Mouse (Mus musculus) midbrain, embryonic 11.5 days (tissue): ENCODE measurements at regions not wholly inside any gene's neighbourhood (a gene's known extent, or its start where the extent isn't known, plus 50 kb on each side); places are given as distances from the start of the nearest gene placed in this dataset.
A peak's percentile ranks its signal among the peaks of the same experiment; 100 is the strongest.

Source experiments
- ATAC-seq: fragments of 200-750 bp; cut with Nextera tagmentation; 2 replicates; pipeline ENCODE4 v1.8.0; 2017; ENCODE audit warnings: moderate TSS enrichment, moderate library complexity; ENCODE audit not compliant: low FRiP score
- DNase-seq: peaks from one replicate; pipeline ENCODE4 v3.0.0; 2015; ENCODE audit warnings: low spot score; ENCODE audit errors: missing footprints
- H3K27ac ChIP-seq: fragments of 300-500 bp; sonication (generic); 2 replicates; pipeline ENCODE4 v1.5.1; 2014; ENCODE audit warnings: low read depth, low read length
- H3K27me3 ChIP-seq: fragments of 300-500 bp; sonication (generic); 2 replicates; pipeline ENCODE4 v1.6.1; 2014; ENCODE audit warnings: mild to moderate bottlenecking, low read length, moderate library complexity, mixed read lengths; ENCODE audit not compliant: control insufficient read depth, insufficient read depth
- H3K36me3 ChIP-seq: fragments of 300-500 bp; sonication (generic); 2 replicates; pipeline ENCODE4 v1.6.1; 2014; ENCODE audit warnings: mild to moderate bottlenecking, low read length, moderate library complexity, mixed read lengths; ENCODE audit not compliant: control insufficient read depth, insufficient read depth
- H3K4me1 ChIP-seq: fragments of 300-500 bp; sonication (generic); 2 replicates; pipeline ENCODE4 v1.6.1; 2014; ENCODE audit warnings: low read length; ENCODE audit not compliant: control insufficient read depth, insufficient read depth
- H3K4me2 ChIP-seq: fragments of 300-500 bp; sonication (generic); 2 replicates; pipeline ENCODE4 v1.6.1; 2014; ENCODE audit warnings: mild to moderate bottlenecking, moderate library complexity
- H3K4me3 ChIP-seq: fragments of 300-500 bp; sonication (generic); 2 replicates; pipeline ENCODE4 v1.5.1; 2014; ENCODE audit warnings: low read depth, low read length
- H3K9ac ChIP-seq: fragments of 300-500 bp; sonication (generic); 2 replicates; pipeline ENCODE4 v1.6.1; 2014; ENCODE audit warnings: low read length
- H3K9me3 ChIP-seq: fragments of 300-500 bp; sonication (generic); 2 replicates; pipeline ENCODE4 v1.6.1; 2016; ENCODE audit warnings: low read length; ENCODE audit not compliant: control insufficient read depth
- WGBS: fragments of 180-500 bp; shearing (Covaris S2); extraction: QIAGEN DNeasy Blood & Tissue Kit; methylation state at CpG from one replicate; pipeline ENCODE4 v1.1.7; 2014; 5-methylcytosine and 5-hydroxymethylcytosine counted together

- H3K4me3 ChIP-seq, result no peak overlapping the region
- no peaks in the 10 kb centered on the region for H3K9me3 ChIP-seq
- 77% methylated on average over 2 of the region's 2 CpGs for WGBS
- no peak overlapping the region for H3K4me2 ChIP-seq
- no peaks in the 10 kb centered on the region for H3K27me3 ChIP-seq
- H3K36me3 ChIP-seq, result no peaks in the 10 kb centered on the region
- H3K27ac ChIP-seq, result no peak overlapping the region
- H3K4me1 ChIP-seq, result no peaks in the 10 kb centered on the region
- H3K9ac ChIP-seq, result no peak overlapping the region
- ATAC-seq (no peak), DNase-seq (no peak)
Observed at GRCm38 (mm10) chr5:33548800-33549199, 80.6 kb downstream of the Fam53a start.

GRCm38 (mm10) chr5:33543372-33543771, 86.1 kb downstream of the Fam53a start:
- H3K9me3 ChIP-seq, result no peaks in the 10 kb centered on the region
- H3K27me3 ChIP-seq, result peaks cover 9% of the 10 kb centered on the region
- H3K27ac ChIP-seq, result no peak overlapping the region
- H3K4me1 ChIP-seq, result peaks cover 4% of the 10 kb centered on the region; the same call in 1 of the 2 replicates
- no peak overlapping the region for H3K4me2 ChIP-seq
- WGBS, result 17% methylated on average over 5 of the region's 5 CpGs
- DNase-seq (peak; percentile 98), ATAC-seq (peak; percentile 68)
- no peak overlapping the region for H3K9ac ChIP-seq
- no peaks in the 10 kb centered on the region for H3K36me3 ChIP-seq
- no peak overlapping the region for H3K4me3 ChIP-seq

- peaks cover 9% of the 10 kb centered on the region for H3K27me3 ChIP-seq
- ATAC-seq, result no peak
Observed at GRCm38 (mm10) chr5:33542643-33543042, 86.8 kb downstream of the Fam53a start.

GRCm38 (mm10) chr5:33542000-33542554, 87.4 kb downstream of the Fam53a start:
- no peak overlapping the region for H3K9ac ChIP-seq
- H3K4me2 ChIP-seq, result no peak overlapping the region
- DNase-seq (no peak), ATAC-seq (peak; percentile 14; the same call in 1 of the 2 replicates)
- 86% methylated on average over 11 of the region's 11 CpGs for WGBS
- H3K4me1 ChIP-seq, result peaks cover 4% of the 10 kb centered on the region
- H3K27ac ChIP-seq, result no peak overlapping the region
- H3K27me3 ChIP-seq, result peaks cover 9% of the 10 kb centered on the region
- H3K4me3 ChIP-seq, result no peak overlapping the region
- no peaks in the 10 kb centered on the region for H3K36me3 ChIP-seq
- no peaks in the 10 kb centered on the region for H3K9me3 ChIP-seq

More at GRCm38 (mm10) chr5:33542643-33543042, 86.8 kb downstream of the Fam53a start:
- Histone ChIP-seq H3K36me3 (no peaks in the 10 kb centered on the region), H3K9me3 (no peaks in the 10 kb centered on the region), H3K27ac (no peak overlapping the region), H3K4me1 (peaks cover 4% of the 10 kb centered on the region; the same call in 1 of the 2 replicates), H3K9ac (no peak overlapping the region), H3K4me3 (no peak overlapping the region), H3K4me2 (no peak overlapping the region)
- 91% methylated on average over 3 of the region's 3 CpGs for WGBS
- DNase-seq, result no peak

GRCm38 (mm10) chr5:33540259-33540658, 89.2 kb downstream of the Fam53a start:
- DNase-seq (no peak), ATAC-seq (no peak)
- no peak overlapping the region for H3K9ac ChIP-seq
- H3K4me1 ChIP-seq, result peaks cover 5% of the 10 kb centered on the region
- no peaks in the 10 kb centered on the region for H3K36me3 ChIP-seq
- H3K4me3 ChIP-seq, result no peak overlapping the region
- H3K27ac ChIP-seq, result no peak overlapping the region
- H3K9me3 ChIP-seq, result no peaks in the 10 kb centered on the region
- H3K4me2 ChIP-seq, result peak overlapping the region; percentile 27; the same call in 1 of the 2 replicates
- WGBS, result 38% methylated on average over 23 of the region's 23 CpGs
- H3K27me3 ChIP-seq, result peaks cover 12% of the 10 kb centered on the region

GRCm38 (mm10) chr5:33537429-33537828, 92.0 kb downstream of the Fam53a start:
- WGBS, result 12% methylated on average over 8 of the region's 8 CpGs
- no peak overlapping the region for H3K9ac ChIP-seq
- ATAC-seq (no peak), DNase-seq (no peak)
- H3K27ac ChIP-seq, result no peak overlapping the region
- H3K36me3 ChIP-seq, result no peaks in the 10 kb centered on the region
- H3K4me3 ChIP-seq, result no peak overlapping the region
- H3K9me3 ChIP-seq, result no peaks in the 10 kb centered on the region
- no peak overlapping the region for H3K4me2 ChIP-seq
- H3K4me1 ChIP-seq, result peaks cover 18% of the 10 kb centered on the region
- H3K27me3 ChIP-seq, result peaks cover 19% of the 10 kb centered on the region

GRCm38 (mm10) chr5:33537017-33537416, 92.4 kb downstream of the Fam53a start:
- no peak overlapping the region for H3K9ac ChIP-seq
- H3K4me1 ChIP-seq, result peaks cover 18% of the 10 kb centered on the region
- no peaks in the 10 kb centered on the region for H3K9me3 ChIP-seq
- H3K27me3 ChIP-seq, result peaks cover 19% of the 10 kb centered on the region
- no peak for ATAC-seq
- no peak for DNase-seq
- 65% methylated on average over 4 of the region's 4 CpGs for WGBS
- H3K4me3 ChIP-seq, result no peak overlapping the region
- no peak overlapping the region for H3K27ac ChIP-seq
- H3K4me2 ChIP-seq, result no peak overlapping the region
- no peaks in the 10 kb centered on the region for H3K36me3 ChIP-seq

GRCm38 (mm10) chr5:33536261-33536660, 93.2 kb downstream of the Fam53a start:
- 70% methylated on average over 4 of the region's 4 CpGs for WGBS
- H3K4me3 ChIP-seq, result no peak overlapping the region
- H3K4me1 ChIP-seq, result peaks cover 18% of the 10 kb centered on the region

GRCm38 (mm10) chr5:33535145-33536010, 94.1 kb downstream of the Fam53a start:
- H3K9me3 ChIP-seq, result no peaks in the 10 kb centered on the region
- peaks cover 18% of the 10 kb centered on the region for H3K4me1 ChIP-seq
- H3K27me3 ChIP-seq, result peaks cover 17% of the 10 kb centered on the region
- H3K9ac ChIP-seq, result peak overlapping the region; percentile 2; the same call in 1 of the 2 replicates
- 4% methylated on average over 21 of the region's 21 CpGs for WGBS
- ATAC-seq (0 out of 2 replicates have a peak, but pooled peaks have one; percentile 10), DNase-seq (peak; percentile 93)
- H3K36me3 ChIP-seq, result no peaks in the 10 kb centered on the region
- 0 out of 2 replicates have a peak overlapping the region, but pooled peaks have one; percentile 4 for H3K4me3 ChIP-seq
- H3K4me2 ChIP-seq, result peak overlapping the region; percentile 27
- no peak overlapping the region for H3K27ac ChIP-seq

More at GRCm38 (mm10) chr5:33536261-33536660, 93.2 kb downstream of the Fam53a start:
- H3K27ac ChIP-seq, result no peak overlapping the region
- peaks cover 19% of the 10 kb centered on the region for H3K27me3 ChIP-seq
- no peak overlapping the region for H3K9ac ChIP-seq
- no peaks in the 10 kb centered on the region for H3K36me3 ChIP-seq
- no peaks in the 10 kb centered on the region for H3K9me3 ChIP-seq
- H3K4me2 ChIP-seq, result no peak overlapping the region
- DNase-seq (no peak), ATAC-seq (no peak)
